Mouse (Mus musculus) bone marrow macrophage, adult 2 months (primary cell): ENCODE results near the gene Pkig.

Source experiments
- CTCF ChIP-seq: IDR thresholded peaks from 2 replicates; pipeline ENCODE4 v1.5.1; 2012; ENCODE audit warnings: low read depth, mild to moderate bottlenecking, low read length, moderate library complexity
- POLR2A ChIP-seq: IDR thresholded peaks from 2 replicates; pipeline ENCODE4 v1.6.1; 2012; ENCODE audit warnings: mild to moderate bottlenecking, low read depth, low read length, borderline replicate concordance

- TF ChIP-seq POLR2A: no peak
- TF ChIP-seq CTCF: no peak
Observed at GRCm38 (mm10) chr2:163712473-163712872, 54.3 kb downstream of the Pkig start.
